Mouse (Mus musculus): ENCODE data around the gene Pip5k1b. TPM values are rescaled to one million over a fixed set of nuclear protein-coding genes. Genes with fewer than 3 reads are reported as not detected.

Gene Pip5k1b
- polyA plus RNA-seq, 1 experiment from 2014 or later = 2.6 TPM

GRCm38 (mm10) chr19:24500431-24500830 is 55.2 kb downstream of the Pip5k1b start:
- Histone ChIP-seq H3K36me3 (ENCODE audit: insufficient read depth, low read length) (no peaks in the 10 kb centered on the region), H3K27me3 (ENCODE audit: insufficient read depth, low read length) (no peaks in the 10 kb centered on the region), H3K27ac (no peak overlapping the region), H3K9me3 (replicated peaks; ENCODE audit: low read length) (no peaks in the 10 kb centered on the region), H3K4me1 (replicated peaks; ENCODE audit: insufficient read depth, low read length) (no peaks in the 10 kb centered on the region), H3K4me2 (ENCODE audit: low read length) (no peak overlapping the region), H3K9ac (ENCODE audit: low read depth, low read length) (no peak overlapping the region), H3K4me3 (replicated peaks; ENCODE audit: low read depth, low read length) (no peak overlapping the region)
- DNase-seq (ENCODE audit: low spot score) (no peak), ATAC-seq (replicated peaks; ENCODE audit: low FRiP score, low read depth) (no peak)
- TF ChIP-seq CTCF (IDR thresholded peaks at IDR 0.05; ENCODE audit: low read depth) = no peak
- 84% methylated on average over 5 of the region's 5 CpGs for WGBS

- DNase-seq (ENCODE audit: low spot score) = no peak
- ATAC-seq (replicated peaks; ENCODE audit: low FRiP score, low read depth) = no peak
- H3K9me3 ChIP-seq (replicated peaks; ENCODE audit: low read length) = no peaks in the 10 kb centered on the region
- H3K36me3 ChIP-seq (ENCODE audit: insufficient read depth, low read length) = no peaks in the 10 kb centered on the region
- no peak overlapping the region for H3K4me2 ChIP-seq (ENCODE audit: low read length)
- TF ChIP-seq CTCF (IDR thresholded peaks at IDR 0.05; ENCODE audit: low read depth) = no peak
- H3K27me3 ChIP-seq (ENCODE audit: insufficient read depth, low read length) = no peaks in the 10 kb centered on the region
- no peak overlapping the region for H3K4me3 ChIP-seq (replicated peaks; ENCODE audit: low read depth, low read length)
- H3K27ac ChIP-seq = no peak overlapping the region
- 85% methylated on average over 3 of the region's 3 CpGs for WGBS
- H3K9ac ChIP-seq (ENCODE audit: low read depth, low read length) = no peak overlapping the region
- H3K4me1 ChIP-seq (replicated peaks; ENCODE audit: insufficient read depth, low read length) = no peaks in the 10 kb centered on the region
Observed at GRCm38 (mm10) chr19:24499291-24499690, 56.4 kb downstream of the Pip5k1b start.

- no peaks in the 10 kb centered on the region for H3K36me3 ChIP-seq (ENCODE audit: insufficient read depth, low read length)
- no peaks in the 10 kb centered on the region for H3K4me1 ChIP-seq (replicated peaks; ENCODE audit: insufficient read depth, low read length)
- H3K27ac ChIP-seq = no peak overlapping the region
- no peak overlapping the region for H3K9ac ChIP-seq (ENCODE audit: low read depth, low read length)
- ATAC-seq (replicated peaks; ENCODE audit: low FRiP score, low read depth) (no peak), DNase-seq (ENCODE audit: low spot score) (no peak)
- H3K27me3 ChIP-seq (ENCODE audit: insufficient read depth, low read length) = no peaks in the 10 kb centered on the region
- H3K9me3 ChIP-seq (replicated peaks; ENCODE audit: low read length) = no peaks in the 10 kb centered on the region
- no peak for TF ChIP-seq CTCF (IDR thresholded peaks at IDR 0.05; ENCODE audit: low read depth)
- H3K4me3 ChIP-seq (replicated peaks; ENCODE audit: low read depth, low read length) = no peak overlapping the region
- no peak overlapping the region for H3K4me2 ChIP-seq (ENCODE audit: low read length)
- WGBS = 72% methylated on average over 4 of the region's 4 CpGs
Observed at GRCm38 (mm10) chr19:24493887-24494286, 61.8 kb downstream of the Pip5k1b start.

GRCm38 (mm10) chr19:24491824-24492223 is 63.8 kb downstream of the Pip5k1b start:
- DNase-seq (ENCODE audit: low spot score) (no peak), ATAC-seq (replicated peaks; ENCODE audit: low FRiP score, low read depth) (no peak)
- H3K27me3 ChIP-seq (ENCODE audit: insufficient read depth, low read length) = no peaks in the 10 kb centered on the region
- TF ChIP-seq CTCF (IDR thresholded peaks at IDR 0.05; ENCODE audit: low read depth) = no peak
- H3K4me2 ChIP-seq (ENCODE audit: low read length) = no peak overlapping the region
- H3K4me1 ChIP-seq (replicated peaks; ENCODE audit: insufficient read depth, low read length) = no peaks in the 10 kb centered on the region
- WGBS = 69% methylated on average over 3 of the region's 3 CpGs
- no peaks in the 10 kb centered on the region for H3K36me3 ChIP-seq (ENCODE audit: insufficient read depth, low read length)
- H3K9me3 ChIP-seq (replicated peaks; ENCODE audit: low read length) = no peaks in the 10 kb centered on the region
- H3K4me3 ChIP-seq (replicated peaks; ENCODE audit: low read depth, low read length) = no peak overlapping the region
- H3K9ac ChIP-seq (ENCODE audit: low read depth, low read length) = no peak overlapping the region
- H3K27ac ChIP-seq = no peak overlapping the region

GRCm38 (mm10) chr19:24490275-24490674 is 65.4 kb downstream of the Pip5k1b start:
- DNase-seq (ENCODE audit: low spot score) (no peak), ATAC-seq (replicated peaks; ENCODE audit: low FRiP score, low read depth) (no peak)
- H3K36me3 ChIP-seq (ENCODE audit: insufficient read depth, low read length) = no peaks in the 10 kb centered on the region

DNA sequence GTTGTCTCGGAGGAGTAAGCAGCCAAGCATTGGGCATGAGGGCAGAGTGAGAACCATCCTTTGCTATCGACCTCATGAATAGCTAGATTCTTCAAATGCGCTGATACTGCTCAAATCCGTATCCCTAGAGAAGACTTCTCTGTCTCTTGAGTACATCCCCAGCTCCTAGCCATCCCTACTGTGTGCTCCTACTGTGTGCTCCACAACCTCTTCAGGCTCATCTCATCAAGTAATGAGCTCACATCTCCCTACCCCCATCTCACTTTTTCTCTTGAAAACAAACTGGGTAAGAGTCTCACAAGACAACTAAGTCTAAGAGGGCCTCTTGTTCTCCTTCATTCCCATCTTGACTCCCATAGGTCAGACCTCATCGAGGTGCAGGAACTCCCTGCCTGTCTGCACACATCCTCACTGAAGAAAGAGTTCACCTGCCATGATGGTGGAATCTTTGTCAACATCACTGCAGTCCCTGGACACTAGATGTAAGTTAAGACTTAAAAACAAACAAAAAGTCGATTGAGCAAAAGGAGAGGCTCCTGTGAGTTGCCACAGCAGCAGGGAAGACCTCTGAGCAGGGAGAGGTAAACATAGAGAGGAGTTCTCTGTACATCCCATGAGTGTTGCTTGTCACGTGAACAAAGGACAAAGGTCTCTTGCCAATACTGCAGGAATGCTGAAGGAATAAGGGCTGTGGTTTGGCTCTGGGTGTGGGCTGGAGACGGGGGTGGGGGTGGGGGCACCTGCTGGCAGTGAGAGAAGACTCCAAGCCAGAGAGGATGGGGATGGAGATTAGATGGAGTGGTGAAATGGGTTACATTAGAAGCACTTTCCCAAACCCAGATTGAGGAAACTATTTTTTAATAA is 69.0 kb downstream of the Pip5k1b start:
- Histone ChIP-seq H3K36me3 (ENCODE audit: insufficient read depth, low read length) (no peaks in the 10 kb centered on the region), H3K9ac (ENCODE audit: low read depth, low read length) (no peak overlapping the region), H3K27me3 (ENCODE audit: insufficient read depth, low read length) (no peaks in the 10 kb centered on the region), H3K4me2 (ENCODE audit: low read length) (no peak overlapping the region), H3K4me3 (replicated peaks; ENCODE audit: low read depth, low read length) (no peak overlapping the region), H3K27ac (no peak overlapping the region), H3K9me3 (replicated peaks; ENCODE audit: low read length) (no peaks in the 10 kb centered on the region), H3K4me1 (replicated peaks; ENCODE audit: insufficient read depth, low read length) (no peaks in the 10 kb centered on the region)
- 77% methylated on average over 8 of the region's 8 CpGs for WGBS
- DNase-seq (ENCODE audit: low spot score) = no peak
- TF ChIP-seq CTCF (IDR thresholded peaks at IDR 0.05; ENCODE audit: low read depth) = no peak
- ATAC-seq (replicated peaks; ENCODE audit: low FRiP score, low read depth) = no peak

More at GRCm38 (mm10) chr19:24490275-24490674, 65.4 kb downstream of the Pip5k1b start:
- Histone ChIP-seq H3K27ac (no peak overlapping the region), H3K9ac (ENCODE audit: low read depth, low read length) (no peak overlapping the region), H3K27me3 (ENCODE audit: insufficient read depth, low read length) (no peaks in the 10 kb centered on the region), H3K4me1 (replicated peaks; ENCODE audit: insufficient read depth, low read length) (no peaks in the 10 kb centered on the region), H3K9me3 (replicated peaks; ENCODE audit: low read length) (no peaks in the 10 kb centered on the region), H3K4me2 (ENCODE audit: low read length) (no peak overlapping the region), H3K4me3 (replicated peaks; ENCODE audit: low read depth, low read length) (no peak overlapping the region)
- TF ChIP-seq CTCF (IDR thresholded peaks at IDR 0.05; ENCODE audit: low read depth) = no peak
- WGBS = 77% methylated on average over 5 of the region's 5 CpGs

Data from kidney, postnatal 0 days (tissue).